Mouse (Mus musculus): ENCODE measurements at regions not wholly inside any gene's neighbourhood (a gene's known extent, or its start where the extent isn't known, plus 50 kb on each side); places are given as distances from the start of the nearest gene placed in this dataset.
"Not testable (repeated sequence)": the region's sequence is repeated elsewhere in the genome, so short reads cannot be mapped to it uniquely, and the experiment has no call there.

DNA sequence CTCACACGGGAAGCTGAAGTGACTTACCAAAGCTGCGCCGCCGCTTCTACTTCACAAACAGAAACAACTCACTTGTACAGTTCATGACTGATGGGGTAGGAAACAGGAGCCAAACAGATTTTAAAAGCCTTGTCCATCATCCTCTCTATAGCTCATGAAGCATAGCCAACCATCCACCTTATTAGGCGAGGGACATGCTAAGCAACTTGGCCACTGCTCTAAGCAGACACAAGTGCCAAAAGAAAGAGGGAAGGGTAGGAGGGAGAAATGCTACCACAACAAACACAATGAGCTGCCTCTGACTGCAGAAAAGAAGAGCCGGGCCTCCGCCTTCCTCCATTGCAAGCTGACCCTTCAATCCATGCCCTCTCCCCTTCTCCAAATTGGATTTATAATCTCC is 179.9 kb downstream of the Dhx15 start:
- no peak for DNase-seq

GRCm38 (mm10) chr5:52008942-52009341 is 181.4 kb downstream of the Dhx15 start:
- DNase-seq: no peak

DNA sequence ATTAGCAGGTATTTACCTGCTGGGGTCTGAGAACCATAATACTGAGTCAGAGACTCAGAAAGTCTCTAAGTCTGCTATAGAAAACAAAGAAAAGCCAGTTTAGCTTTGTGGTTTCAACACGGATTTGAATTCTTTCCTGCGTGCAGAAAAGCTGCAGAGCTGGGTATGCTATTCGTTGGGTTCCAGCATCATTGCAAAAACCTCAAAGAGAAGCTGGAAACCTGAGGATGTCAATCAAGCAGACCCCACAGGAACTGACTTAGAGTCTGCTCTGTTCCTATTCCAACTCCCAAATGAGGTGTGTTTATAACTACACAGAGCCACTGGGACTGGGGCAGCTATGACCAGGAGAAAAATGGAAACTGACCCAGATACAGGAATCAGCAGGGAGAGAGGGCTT is 183.5 kb downstream of the Dhx15 start:
- DNase-seq: no peak

DNA sequence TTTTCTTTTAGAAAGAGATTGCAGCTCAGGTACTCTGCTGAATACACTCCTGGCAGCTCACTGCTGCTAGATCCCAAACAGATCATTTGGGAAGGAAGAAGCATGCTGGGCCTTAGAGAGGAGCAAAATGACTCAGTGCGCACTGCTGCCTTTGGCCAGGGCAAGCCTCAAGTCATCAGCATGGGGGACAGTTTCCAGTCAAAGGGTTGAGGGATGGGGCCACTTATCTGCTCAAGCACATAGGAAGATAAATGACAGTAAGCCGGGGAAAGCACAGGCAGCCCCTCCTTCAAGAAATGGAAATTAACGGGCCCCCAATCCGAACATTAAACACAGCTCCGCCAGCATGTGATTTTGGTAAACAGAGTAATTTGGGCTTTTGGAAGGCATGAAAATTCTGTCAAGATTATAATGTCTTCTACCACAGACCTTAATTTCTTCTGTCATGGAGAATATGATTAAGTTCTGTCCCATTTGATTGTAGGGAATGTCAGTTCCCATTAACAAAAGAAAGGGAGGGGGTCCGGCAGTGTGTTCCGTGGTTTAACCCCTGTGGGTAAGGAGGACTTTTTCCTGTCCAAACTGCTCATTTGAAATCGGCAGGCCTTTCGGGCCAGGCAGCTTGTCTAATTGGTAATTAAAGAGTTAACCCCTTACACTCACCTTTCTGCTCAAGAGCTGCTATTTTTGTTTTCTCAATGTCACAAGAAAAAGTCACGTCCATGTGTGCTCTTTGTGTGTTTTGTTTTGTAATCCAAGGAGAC is 199.3 kb downstream of the Dhx15 start:
- DNase-seq: no peak

- no peak for DNase-seq
Measured at GRCm38 (mm10) chr5:51989396-51989795, 200.9 kb downstream of the Dhx15 start.

DNA sequence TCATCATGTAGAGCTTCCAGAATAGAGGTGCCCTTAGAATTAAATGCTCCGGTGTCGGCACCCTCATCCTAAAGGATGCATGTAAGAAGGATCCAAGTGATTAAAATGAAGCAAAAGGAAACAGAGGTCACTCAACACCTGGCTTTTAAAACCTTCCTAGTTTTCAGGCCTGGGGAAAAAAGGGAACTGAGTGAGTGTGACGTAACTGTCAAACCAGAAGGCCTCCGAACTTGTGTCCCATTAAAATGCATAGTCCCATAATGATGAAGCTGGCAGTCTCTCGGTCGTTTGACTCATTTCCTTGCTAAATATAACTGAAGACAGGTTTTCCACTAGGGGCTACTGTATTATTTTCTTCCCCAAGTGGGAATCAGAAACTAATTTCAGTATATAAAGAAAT is 201.4 kb downstream of the Dhx15 start:
- no peak for DNase-seq

GRCm38 (mm10) chr5:51984966-51985365 is 205.3 kb downstream of the Dhx15 start:
- peak in 1 of 2 experiments; percentile 23 for DNase-seq

GRCm38 (mm10) chr5:51982780-51983179 is 207.5 kb downstream of the Dhx15 start:
- DNase-seq: no peak

GRCm38 (mm10) chr5:51980901-51981300 is 209.4 kb downstream of the Dhx15 start:
- no peak for DNase-seq

GRCm38 (mm10) chr5:51952499-51952898 is 237.8 kb downstream of the Dhx15 start:
- DNase-seq: no peak

GRCm38 (mm10) chr5:51949996-51950395 is 240.3 kb downstream of the Dhx15 start:
- no peak for DNase-seq

GRCm38 (mm10) chr5:51946062-51946461 is 244.3 kb downstream of the Dhx15 start:
- no peak for DNase-seq

GRCm38 (mm10) chr5:51941925-51942291 is 248.4 kb downstream of the Dhx15 start:
- DNase-seq: not testable (repeated sequence)

DNA sequence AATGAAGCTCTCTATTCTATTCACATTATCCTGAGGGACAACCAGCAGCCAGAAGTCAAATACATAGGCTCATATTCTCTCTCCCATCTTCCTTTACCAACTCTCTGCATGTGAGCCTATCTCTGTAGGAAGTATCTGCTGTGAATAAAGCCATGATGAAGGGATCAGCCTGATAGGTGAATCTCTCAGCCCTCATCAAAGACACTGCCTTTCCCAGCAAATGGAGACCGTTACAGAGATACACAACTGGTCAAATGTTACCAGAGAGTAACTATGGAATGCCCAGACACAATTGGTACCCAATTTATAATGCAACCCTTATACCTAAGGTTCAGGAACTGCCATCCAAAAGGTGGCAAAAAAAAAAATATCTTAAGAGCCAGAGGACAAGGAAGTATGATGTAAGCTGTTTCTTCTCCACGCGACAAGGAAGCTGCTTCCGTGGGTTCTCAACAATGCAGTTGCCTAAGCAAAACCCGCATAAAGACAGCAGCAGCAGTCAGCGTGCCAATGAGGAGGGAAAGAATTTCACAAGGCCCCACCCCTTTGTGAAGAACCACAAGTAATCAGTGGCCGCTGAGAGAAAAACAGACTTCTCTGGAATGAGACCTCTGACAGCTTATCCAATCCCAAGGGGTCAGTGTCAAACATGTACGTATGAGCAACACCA is 248.9 kb downstream of the Dhx15 start:
- DNase-seq: peak in 1 of 2 experiments; percentile 39

- no peak for DNase-seq
Measured at GRCm38 (mm10) chr5:51938845-51939244, 251.5 kb downstream of the Dhx15 start.

DNA sequence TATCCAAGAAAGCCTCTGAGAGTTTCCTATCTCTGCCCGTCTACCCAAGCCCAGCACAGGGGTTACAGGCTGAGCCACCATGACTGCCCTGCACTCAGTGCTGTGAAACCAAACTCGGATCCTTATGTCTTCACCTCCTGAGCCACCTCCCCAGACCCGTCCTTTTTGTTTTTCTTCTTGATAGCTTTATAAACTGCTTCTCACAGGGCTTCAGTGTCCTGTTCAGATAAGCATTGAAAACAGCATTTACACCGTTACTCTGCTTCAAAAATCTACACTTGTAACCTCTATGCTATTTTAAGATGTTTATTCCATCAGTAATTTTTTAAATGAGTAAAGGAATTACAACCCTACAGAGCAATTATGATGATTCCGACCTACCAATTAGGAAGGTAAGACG is 253.0 kb downstream of the Dhx15 start:
- DNase-seq: no peak

- DNase-seq: no peak
Measured at GRCm38 (mm10) chr5:51935391-51936354, 254.6 kb downstream of the Dhx15 start.

DNA sequence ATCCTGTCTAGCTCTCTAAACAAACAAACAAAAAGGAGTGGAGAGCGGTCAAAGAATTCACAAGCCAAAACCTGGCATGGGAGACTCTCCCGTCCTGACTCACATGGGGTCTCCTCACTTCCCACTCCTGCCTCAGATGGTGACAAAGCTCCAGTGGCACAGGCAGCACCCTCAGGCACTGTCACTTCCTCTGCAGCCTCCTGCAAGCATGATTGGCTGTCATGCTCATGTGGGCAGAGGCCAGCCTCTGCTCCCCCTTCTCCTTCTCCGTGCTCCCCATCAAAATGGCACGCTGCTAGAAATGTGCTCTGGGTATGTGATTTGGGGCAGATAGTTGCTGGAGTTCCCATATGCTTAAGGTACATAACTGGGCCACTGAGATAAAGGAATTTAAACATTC is 255.4 kb downstream of the Dhx15 start:
- DNase-seq: no peak

DNA sequence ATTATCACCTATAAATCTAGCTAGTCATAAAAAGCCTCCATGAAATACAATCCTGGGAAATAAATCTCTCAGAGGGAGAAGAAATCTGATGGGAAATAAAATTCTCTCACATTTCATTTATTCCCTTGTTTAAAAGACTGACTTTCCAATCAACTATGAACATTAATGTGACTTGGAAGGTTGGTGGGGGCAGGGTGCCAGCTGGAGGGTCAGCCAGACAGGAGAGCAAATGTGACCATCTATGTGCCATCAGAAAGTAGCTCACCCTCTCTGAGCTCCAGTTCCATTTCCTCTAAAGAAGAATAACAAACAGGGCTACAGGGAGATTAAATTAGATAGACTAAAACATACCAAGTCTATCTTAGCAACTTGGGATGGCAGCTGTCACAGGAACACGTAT is 257.0 kb downstream of the Dhx15 start:
- DNase-seq: no peak

DNA sequence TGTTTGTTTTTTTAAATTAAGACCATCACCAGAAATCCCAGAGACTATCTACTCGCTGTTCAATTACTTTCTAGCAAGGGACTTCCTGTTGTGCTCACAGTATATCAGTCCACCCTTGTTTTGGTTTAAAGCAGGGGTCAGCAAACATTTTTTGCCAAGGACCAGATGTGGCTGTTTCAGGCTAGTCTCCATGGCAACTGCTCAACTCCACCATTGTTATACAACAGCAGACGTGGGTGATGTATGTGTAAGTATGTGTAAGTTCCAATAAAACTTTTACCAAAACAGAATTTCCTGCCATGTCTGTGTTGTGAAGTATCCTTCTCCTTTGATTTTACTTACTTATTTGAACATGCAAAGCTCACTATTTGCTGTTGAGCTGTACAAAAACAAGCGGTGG is 259.9 kb downstream of the Dhx15 start:
- no peak for DNase-seq

DNA sequence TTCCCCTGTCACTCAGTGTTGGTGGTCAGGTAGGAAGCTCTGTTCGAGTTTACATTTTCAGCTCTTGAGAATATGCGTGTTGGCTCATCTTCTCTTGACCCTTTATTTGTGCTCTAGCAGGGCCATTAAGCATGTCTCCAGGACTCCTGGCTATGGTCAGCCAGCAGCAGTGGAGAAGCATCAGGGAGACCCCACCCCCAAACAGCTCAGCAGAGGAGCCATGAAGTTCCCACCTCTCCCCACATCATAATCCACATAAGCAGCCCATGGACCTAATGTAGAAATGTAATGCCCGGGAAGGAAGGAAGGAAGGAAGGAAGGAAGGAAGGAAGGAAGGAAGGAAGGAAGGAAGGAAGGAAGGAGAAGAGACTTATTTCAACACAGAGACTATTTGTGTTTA is 261.5 kb downstream of the Dhx15 start:
- no peak for DNase-seq

GRCm38 (mm10) chr5:51923417-51923816 is 266.9 kb downstream of the Dhx15 start:
- no peak for DNase-seq

- no peak for DNase-seq
Measured at GRCm38 (mm10) chr5:51922973-51923372, 267.3 kb downstream of the Dhx15 start.

All from lung, postnatal 4 days (tissue).